Mouse (Mus musculus) left cerebral cortex, adult 6 months (tissue): Measurements from ENCODE around the gene Zcchc10. TPM values are rescaled to one million over a fixed set of nuclear protein-coding genes. Genes with fewer than 3 reads are reported as not detected.

Source experiments
- long read RNA-seq, 2 experiments: library from polyadenylated mRNA; unstranded; transcript quantifications; one replicate each; pipeline ENCODE4 v2.0.0; 2019 to 2020
- polyA plus RNA-seq: library from polyadenylated mRNA; unstranded; fragments of <200 nt; fragmentation: Nextera tagmentation; gene quantifications from 2 replicates; pipeline ENCODE4 v1.2.3, GENCODE M21; 2021

The Zcchc10 gene
- 9.1 and 10.6 TPM in 2 replicates for polyA plus RNA-seq
- long read RNA-seq, experiment 1, transcript Zcchc10-201 (4 exons, 1,267 nt), result major isoform, 10 of 11 reads
- long read RNA-seq, experiment 1, partial matches to known transcripts, result 1 of 11 reads
- long read RNA-seq, experiment 1, other reads (novel, unspliced or antisense), result 0 of 11 reads
- long read RNA-seq, experiment 2, transcript Zcchc10-201 (4 exons, 1,267 nt), result major isoform, 6 of 9 reads
- long read RNA-seq, experiment 2, partial matches to known transcripts, result 1 of 9 reads
- long read RNA-seq, experiment 2, other reads (novel, unspliced or antisense), result 2 of 9 reads

DNA sequence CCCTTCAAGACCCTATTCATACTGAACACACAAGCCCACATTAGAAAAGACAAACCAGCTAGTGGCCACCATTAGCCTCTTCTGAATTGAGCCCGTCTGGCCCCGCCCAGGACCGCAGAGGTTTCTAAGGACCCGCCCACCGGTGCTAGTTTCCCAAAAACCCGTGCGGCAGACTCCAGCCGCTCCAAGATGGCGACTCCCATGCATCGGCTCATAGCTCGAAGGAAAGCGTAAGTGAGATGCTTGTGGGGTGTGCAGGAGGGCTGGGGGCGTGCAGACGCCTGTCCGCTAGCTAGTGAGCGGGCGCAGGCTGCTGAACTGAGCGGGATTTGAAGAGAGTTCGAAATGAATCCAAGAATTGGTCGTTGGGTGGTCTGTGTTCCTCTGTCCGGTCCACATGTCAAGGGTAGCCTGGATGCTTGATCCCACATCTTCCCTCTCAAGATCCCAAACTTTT lies at the start of gene Zcchc10:
Gene Zcchc10 (plus strand): TSS at position 168 of the 457 bp plus-strand sequence.

DNA sequence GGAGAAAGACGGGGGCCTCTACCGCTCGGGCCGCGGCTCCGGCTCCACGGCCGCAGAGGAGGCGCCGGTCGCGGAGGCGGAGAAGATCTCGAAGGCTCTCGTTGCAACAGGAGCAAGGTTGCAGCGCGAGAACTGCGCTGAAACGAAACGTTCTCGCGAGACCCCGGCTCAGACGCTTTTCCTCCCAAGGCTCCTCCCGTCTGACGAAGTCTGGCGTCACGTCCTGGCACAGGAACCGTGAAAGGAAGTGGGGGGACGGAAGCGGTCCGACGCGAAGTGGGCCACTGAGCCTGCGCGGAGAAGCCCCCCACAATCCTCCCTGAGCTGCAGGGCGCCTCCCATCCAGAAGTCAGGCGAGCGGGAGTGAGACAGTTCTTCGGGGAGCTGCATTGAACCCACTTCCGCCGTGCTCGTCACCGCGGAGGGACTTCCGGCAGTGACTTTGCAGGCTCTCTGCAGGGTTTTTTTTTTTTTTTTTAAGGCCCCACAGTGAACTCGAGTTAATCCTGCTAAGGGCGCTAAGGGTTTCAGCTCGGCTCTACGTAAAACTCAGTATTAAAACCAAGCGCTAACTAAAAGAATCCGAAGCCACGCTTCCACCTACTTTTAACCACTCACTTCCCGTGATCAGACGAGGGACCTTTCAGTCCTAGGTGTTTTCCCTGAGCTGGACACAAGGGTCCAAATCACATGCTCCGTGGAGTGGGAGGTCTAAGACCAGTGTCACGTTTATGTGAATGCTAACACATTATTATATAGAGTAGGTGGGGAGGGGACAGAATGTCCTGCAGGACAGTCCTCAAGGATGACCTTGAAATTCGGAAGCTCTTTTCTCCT lies 23.9 kb upstream of the Zcchc10 start, which contains the start of gene Hspa4:
Gene Hspa4 (minus strand): TSS at position 128 of the 837 bp plus-strand sequence.

GRCm38 (mm10) chr11:53350291-53351223 lies 26.1 kb downstream of the Zcchc10 start, which contains the start of gene Aff4:
TSS of gene Aff4 (plus strand) at chr11:53350833.

Other genes starting within 250 kb of the Zcchc10 start
- gene Hspa4, start 24.2 kb upstream of the Zcchc10 start, polyA plus RNA-seq, result 32.3 and 41.1 TPM in 2 replicates
- gene Aff4, start 26.2 kb downstream of the Zcchc10 start, polyA plus RNA-seq, result 7.5 and 59.8 TPM in 2 replicates
- not detected in 2 replicates for gene Leap2, start 98.5 kb downstream of the Zcchc10 start, polyA plus RNA-seq
- 1,761 and 1,964 TPM in 2 replicates for gene Uqcrq, start 106.2 kb downstream of the Zcchc10 start, polyA plus RNA-seq
- gene Gdf9, start 106.3 kb downstream of the Zcchc10 start, polyA plus RNA-seq, result 1.1 and 1.5 TPM in 2 replicates
- 0.04 TPM in 1 of 2 replicates, not detected in the other for gene Gm10447, start 132.4 kb downstream of the Zcchc10 start, polyA plus RNA-seq
- 4.1 and 4.4 TPM in 2 replicates for gene Shroom1, start 132.5 kb downstream of the Zcchc10 start, polyA plus RNA-seq
- not detected in 2 replicates for gene Gm9837, start 145.8 kb downstream of the Zcchc10 start, polyA plus RNA-seq
- 1.2 and 1.8 TPM in 2 replicates for gene Gm9945, start 155.5 kb downstream of the Zcchc10 start, polyA plus RNA-seq
- gene Sowaha, start 155.6 kb downstream of the Zcchc10 start, polyA plus RNA-seq, result 31.2 and 38.6 TPM in 2 replicates
- 129 and 140 TPM in 2 replicates for gene Sept8, start 194.6 kb downstream of the Zcchc10 start, polyA plus RNA-seq
- 119 and 137 TPM in 2 replicates for gene Kif3a, start 242.7 kb downstream of the Zcchc10 start, polyA plus RNA-seq